Mouse (Mus musculus) ES-E14 (cell line): ENCODE measurements around the gene Arfip1.

ENCODE experiments used
- CHD2 ChIP-seq: IDR thresholded peaks from 2 replicates; pipeline ENCODE4 v1.6.1; 2014; ENCODE audit warnings: mild to moderate bottlenecking, low read depth, low read length, inconsistent platforms
- HCFC1 ChIP-seq: IDR thresholded peaks from 2 replicates; pipeline ENCODE4 v1.6.1; 2012; ENCODE audit warnings: low read length, inconsistent platforms, borderline replicate concordance; ENCODE audit not compliant: insufficient read depth
- MAFK ChIP-seq: IDR thresholded peaks from 2 replicates; pipeline ENCODE4 v1.6.1; 2014; ENCODE audit warnings: mild to moderate bottlenecking, low read depth, low read length, inconsistent platforms; ENCODE audit not compliant: insufficient read depth
- ZC3H11A ChIP-seq: IDR thresholded peaks from 2 replicates; pipeline ENCODE4 v1.6.1; 2012; ENCODE audit warnings: low read depth, mild to moderate bottlenecking, inconsistent platforms, low read length, borderline replicate concordance
- ZNF384 ChIP-seq: IDR thresholded peaks from 2 replicates; pipeline ENCODE4 v1.6.1; 2012; ENCODE audit warnings: low read depth, low read length, inconsistent platforms

- no peak for TF ChIP-seq ZNF384
- no peak for TF ChIP-seq CHD2
- no peak for TF ChIP-seq MAFK
- TF ChIP-seq HCFC1 = no peak
- TF ChIP-seq ZC3H11A = no peak
These were observed 24.1 kb downstream of the Arfip1 start for GRCm38 (mm10) chr3:84558301-84558700.
